Mouse (Mus musculus): ENCODE results near the gene Lrrc8b. TPM values are rescaled to one million over a fixed set of nuclear protein-coding genes. Genes with fewer than 3 reads are reported as not detected.

The Lrrc8b gene
- polyA plus RNA-seq, 1 experiment from 2014 or later: 8.9 TPM

GRCm38 (mm10) chr5:105491389-105491788, 75.8 kb downstream of the Lrrc8b start:
- Histone ChIP-seq H3K9ac (no peak overlapping the region), H3K4me1 (peaks cover 52% of the 10 kb centered on the region), H3K9me3 (replicated peaks) (no peaks in the 10 kb centered on the region; the same call in 1 of the 2 replicates), H3K27ac (no peak overlapping the region), H3K4me2 (no peak overlapping the region), H3K4me3 (no peak overlapping the region), H3K36me3 (ENCODE audit: poor library complexity, severe bottlenecking) (peaks cover 9% of the 10 kb centered on the region; the same call in 1 of the 2 replicates), H3K27me3 (peaks cover 24% of the 10 kb centered on the region; the same call in 1 of the 2 replicates)
- 58% methylated on average over 4 of the region's 4 CpGs for WGBS
- ATAC-seq: peak; percentile 41; the same call in 1 of the 2 replicates

- 6% methylated on average over 10 of the region's 10 CpGs for WGBS
- peak overlapping the region; percentile 7; the same call in 1 of the 2 replicates for H3K27ac ChIP-seq
Measured at GRCm38 (mm10) chr5:105492367-105493246, 77.0 kb downstream of the Lrrc8b start.

GRCm38 (mm10) chr5:105493377-105493776, 77.8 kb downstream of the Lrrc8b start:
- peaks cover 30% of the 10 kb centered on the region for H3K27me3 ChIP-seq
- no peak overlapping the region for H3K4me3 ChIP-seq
- no peak for ATAC-seq
- no peaks in the 10 kb centered on the region for H3K9me3 ChIP-seq (replicated peaks)
- H3K4me1 ChIP-seq: peaks cover 59% of the 10 kb centered on the region
- no peak overlapping the region for H3K9ac ChIP-seq
- H3K36me3 ChIP-seq (ENCODE audit: poor library complexity, severe bottlenecking): no peaks in the 10 kb centered on the region
- H3K27ac ChIP-seq: peak overlapping the region; percentile 7; the same call in 1 of the 2 replicates
- 55% methylated on average over 7 of the region's 7 CpGs for WGBS
- H3K4me2 ChIP-seq: 0 out of 2 replicates have a peak overlapping the region, but pooled peaks have one; percentile 4

More at GRCm38 (mm10) chr5:105492367-105493246, 77.0 kb downstream of the Lrrc8b start:
- H3K4me2 ChIP-seq: 0 out of 2 replicates have a peak overlapping the region, but pooled peaks have one; percentile 4
- peaks cover 28% of the 10 kb centered on the region for H3K27me3 ChIP-seq
- H3K4me3 ChIP-seq: no peak overlapping the region
- no peaks in the 10 kb centered on the region; the same call in 1 of the 2 replicates for H3K9me3 ChIP-seq (replicated peaks)
- peaks cover 6% of the 10 kb centered on the region; the same call in 1 of the 2 replicates for H3K36me3 ChIP-seq (ENCODE audit: poor library complexity, severe bottlenecking)
- no peak overlapping the region for H3K9ac ChIP-seq
- peaks cover 52% of the 10 kb centered on the region for H3K4me1 ChIP-seq
- ATAC-seq: peak; percentile 75

- WGBS: 27% methylated on average over 10 of the region's 10 CpGs
- H3K4me2 ChIP-seq: peak overlapping the region; percentile 53
- H3K36me3 ChIP-seq (ENCODE audit: poor library complexity, severe bottlenecking): no peaks in the 10 kb centered on the region
- H3K27ac ChIP-seq: no peak overlapping the region
- H3K27me3 ChIP-seq: peaks cover 30% of the 10 kb centered on the region
- H3K9ac ChIP-seq: no peak overlapping the region
- H3K9me3 ChIP-seq (replicated peaks): no peaks in the 10 kb centered on the region
- ATAC-seq: no peak
- H3K4me1 ChIP-seq: peaks cover 66% of the 10 kb centered on the region
- H3K4me3 ChIP-seq: no peak overlapping the region
Measured at GRCm38 (mm10) chr5:105494246-105494917, 78.8 kb downstream of the Lrrc8b start.

- H3K9ac ChIP-seq: no peak overlapping the region
- H3K4me2 ChIP-seq: peak overlapping the region; percentile 53
- WGBS: 5% methylated on average over 22 of the region's 24 CpGs
- H3K4me3 ChIP-seq: peak overlapping the region; percentile 20; the same call in 1 of the 2 replicates
- ATAC-seq: peak; percentile 71
- peaks cover 28% of the 10 kb centered on the region for H3K27me3 ChIP-seq
- H3K9me3 ChIP-seq (replicated peaks): no peaks in the 10 kb centered on the region
- H3K27ac ChIP-seq: no peak overlapping the region
- H3K36me3 ChIP-seq (ENCODE audit: poor library complexity, severe bottlenecking): no peaks in the 10 kb centered on the region
- peaks cover 74% of the 10 kb centered on the region for H3K4me1 ChIP-seq
Measured at GRCm38 (mm10) chr5:105494918-105495901, 79.6 kb downstream of the Lrrc8b start.

GRCm38 (mm10) chr5:105496133-105496532, 80.6 kb downstream of the Lrrc8b start:
- Histone ChIP-seq H3K9ac (no peak overlapping the region), H3K9me3 (replicated peaks) (no peaks in the 10 kb centered on the region), H3K27me3 (peaks cover 19% of the 10 kb centered on the region), H3K4me3 (no peak overlapping the region), H3K4me1 (peaks cover 82% of the 10 kb centered on the region), H3K36me3 (ENCODE audit: poor library complexity, severe bottlenecking) (no peaks in the 10 kb centered on the region), H3K27ac (no peak overlapping the region), H3K4me2 (no peak overlapping the region)
- no peak for ATAC-seq
- 76% methylated on average over 4 of the region's 4 CpGs for WGBS

- Histone ChIP-seq H3K27ac (no peak overlapping the region), H3K9ac (no peak overlapping the region), H3K4me1 (peaks cover 79% of the 10 kb centered on the region), H3K4me2 (no peak overlapping the region), H3K27me3 (peaks cover 19% of the 10 kb centered on the region), H3K9me3 (replicated peaks) (no peaks in the 10 kb centered on the region), H3K4me3 (no peak overlapping the region), H3K36me3 (ENCODE audit: poor library complexity, severe bottlenecking) (no peaks in the 10 kb centered on the region)
- WGBS: 81% methylated on average over 7 of the region's 7 CpGs
- no peak for ATAC-seq
Measured at GRCm38 (mm10) chr5:105496586-105496985, 81.0 kb downstream of the Lrrc8b start.

GRCm38 (mm10) chr5:105498429-105499000, 82.9 kb downstream of the Lrrc8b start:
- peaks cover 60% of the 10 kb centered on the region for H3K4me1 ChIP-seq
- H3K9me3 ChIP-seq (replicated peaks): no peaks in the 10 kb centered on the region
- no peak overlapping the region for H3K4me2 ChIP-seq
- peaks cover 25% of the 10 kb centered on the region for H3K27me3 ChIP-seq
- H3K36me3 ChIP-seq (ENCODE audit: poor library complexity, severe bottlenecking): no peaks in the 10 kb centered on the region
- H3K27ac ChIP-seq: peak overlapping the region; percentile 48
- 20% methylated on average over 4 of the region's 4 CpGs for WGBS
- peak; percentile 41; the same call in 1 of the 2 replicates for ATAC-seq
- H3K4me3 ChIP-seq: no peak overlapping the region
- no peak overlapping the region for H3K9ac ChIP-seq

- Histone ChIP-seq H3K4me1 (peaks cover 51% of the 10 kb centered on the region), H3K27ac (no peak overlapping the region), H3K9ac (no peak overlapping the region), H3K36me3 (ENCODE audit: poor library complexity, severe bottlenecking) (no peaks in the 10 kb centered on the region), H3K4me3 (no peak overlapping the region), H3K27me3 (peaks cover 21% of the 10 kb centered on the region), H3K9me3 (replicated peaks) (no peaks in the 10 kb centered on the region), H3K4me2 (no peak overlapping the region)
- 57% methylated on average over 1 of the region's 1 CpGs for WGBS
- ATAC-seq: no peak
Measured at GRCm38 (mm10) chr5:105499396-105499795, 83.8 kb downstream of the Lrrc8b start.

GRCm38 (mm10) chr5:105500132-105501121, 84.9 kb downstream of the Lrrc8b start:
- peaks cover 19% of the 10 kb centered on the region for H3K27me3 ChIP-seq
- peaks cover 41% of the 10 kb centered on the region for H3K4me1 ChIP-seq
- H3K9me3 ChIP-seq (replicated peaks): no peaks in the 10 kb centered on the region
- H3K27ac ChIP-seq: peak overlapping the region; percentile 15; the same call in 1 of the 2 replicates
- ATAC-seq: peak; percentile 49
- 29% methylated on average over 12 of the region's 12 CpGs for WGBS
- H3K36me3 ChIP-seq (ENCODE audit: poor library complexity, severe bottlenecking): no peaks in the 10 kb centered on the region
- 0 out of 2 replicates have a peak overlapping the region, but pooled peaks have one; percentile 8 for H3K9ac ChIP-seq
- H3K4me2 ChIP-seq: no peak overlapping the region
- H3K4me3 ChIP-seq: no peak overlapping the region

Measured in forebrain, embryonic 13.5 days (tissue).